Comparison of ENCODE assay signal across 34 mouse cellular contexts in genomic region chr15:92287616-92288015, GRCm38 (mm10).
"Had no signal": no experiment of that assay in that cellular context is flagged by ENCODE, and none has a peak within 500 bp of the region (broad histone marks: within the 10 kb centered on the region; RNA-seq: fewer than 3 reads in every experiment).

No protein-coding gene starts in this region.

- H3K4me2 ChIP-seq: heart, embryonic 12.5 days; heart, embryonic 13.5 days; heart, embryonic 15.5 days; hindbrain, embryonic 12.5 days; hindbrain, embryonic 13.5 days; hindbrain, embryonic 14.5 days; hindbrain, embryonic 15.5 days; intestine, embryonic 15.5 days; kidney, embryonic 15.5 days had no signal

- H3K36me3 ChIP-seq: heart, embryonic 10.5 days; heart, embryonic 12.5 days; heart, embryonic 13.5 days; heart, embryonic 15.5 days; hindbrain, embryonic 10.5 days; hindbrain, embryonic 12.5 days; hindbrain, embryonic 13.5 days; hindbrain, embryonic 15.5 days; intestine, embryonic 15.5 days; kidney, embryonic 15.5 days had no signal

- H3K27me3 ChIP-seq: heart, embryonic 12.5 days; heart, embryonic 13.5 days; heart, embryonic 15.5 days; hindbrain, embryonic 12.5 days; hindbrain, embryonic 13.5 days; hindbrain, embryonic 15.5 days; intestine, embryonic 15.5 days; kidney, embryonic 15.5 days had no signal

- H3K9ac ChIP-seq: heart, embryonic 12.5 days; heart, embryonic 13.5 days; heart, embryonic 15.5 days; hindbrain, embryonic 12.5 days; hindbrain, embryonic 13.5 days; hindbrain, embryonic 14.5 days; hindbrain, embryonic 15.5 days; intestine, embryonic 15.5 days; kidney, embryonic 15.5 days had no signal

- H3K4me3 ChIP-seq: heart, embryonic 10.5 days; heart, embryonic 12.5 days; heart, embryonic 13.5 days; heart, embryonic 15.5 days; hindbrain, embryonic 10.5 days; hindbrain, embryonic 12.5 days; hindbrain, embryonic 13.5 days; hindbrain, embryonic 15.5 days; intestine, embryonic 15.5 days; kidney, embryonic 15.5 days; layer of hippocampus, adult 2 months had no signal

- ATAC-seq: hindbrain, embryonic 16.5 days; hindbrain, postnatal 0 days; inflammation-experienced regulatory T-cells, adult 6 months; intestine, embryonic 15.5 days; intestine, embryonic 16.5 days; intestine, postnatal 0 days had no signal

- DNase-seq: heart, postnatal 10 days; heart, postnatal 14 days; heart, postnatal 36 days; heart, postnatal 4 days; kidney, adult 11 months; kidney, adult 18-20 months; kidney, adult 2 months; kidney, adult 8-10 months; kidney, adult 9 months; kidney, postnatal 10 days; kidney, postnatal 14 days; kidney, postnatal 25 days; kidney, postnatal 36 days; kidney, postnatal 4 days; layer of hippocampus, adult 9-11 months; layer of hippocampus, postnatal 36 days had no signal

- H3K4me1 ChIP-seq: heart, embryonic 10.5 days; heart, embryonic 12.5 days; heart, embryonic 13.5 days; heart, embryonic 15.5 days; hindbrain, embryonic 12.5 days; hindbrain, embryonic 13.5 days; hindbrain, embryonic 15.5 days; intestine, embryonic 15.5 days; kidney, embryonic 15.5 days had no signal

- H3K27ac ChIP-seq: heart, embryonic 10.5 days; heart, embryonic 13.5 days; heart, embryonic 15.5 days; hindbrain, embryonic 10.5 days; hindbrain, embryonic 12.5 days; hindbrain, embryonic 13.5 days; hindbrain, embryonic 14.5 days; hindbrain, embryonic 15.5 days; hindbrain, postnatal 0 days; intestine, embryonic 15.5 days; kidney, embryonic 15.5 days; kidney, postnatal 0 days; layer of hippocampus, adult 2 months had no signal

- H3K9me3 ChIP-seq: heart, embryonic 10.5 days; heart, embryonic 12.5 days; heart, embryonic 13.5 days; heart, embryonic 15.5 days; hindbrain, embryonic 10.5 days; hindbrain, embryonic 12.5 days; hindbrain, embryonic 13.5 days; hindbrain, embryonic 15.5 days; intestine, embryonic 15.5 days; kidney, embryonic 15.5 days had no signal
